Mouse (Mus musculus) forebrain, embryonic 14.5 days (tissue): Measurements from ENCODE around the gene Prkd2. TPM values are rescaled to one million over a fixed set of nuclear protein-coding genes. Genes with fewer than 3 reads are reported as not detected.

ENCODE experiments used
- ATAC-seq: fragments of 200-750 bp; cut with Nextera tagmentation; 2 replicates; pipeline ENCODE4 v1.8.0; 2017; ENCODE audit warnings: mild to moderate bottlenecking, moderate library complexity
- DNase-seq: peaks from one replicate; pipeline ENCODE4 v3.0.0-alpha.2; 2015; ENCODE audit warnings: low spot score
- H3K27ac ChIP-seq: fragments of 300-500 bp; sonication (generic); 2 replicates; pipeline ENCODE4 v1.5.1; 2014; ENCODE audit warnings: low read depth, mild to moderate bottlenecking, control low read depth, low read length, moderate library complexity
- H3K27me3 ChIP-seq: fragments of 300-500 bp; sonication (generic); replicated peaks from 2 replicates; pipeline ENCODE4 v1.6.1; 2014; ENCODE audit warnings: low read length, control low read depth, mixed read lengths; ENCODE audit not compliant: control insufficient read depth, insufficient read depth
- H3K36me3 ChIP-seq: fragments of 300-500 bp; sonication (generic); 2 replicates; pipeline ENCODE4 v1.6.1; 2014; ENCODE audit warnings: low read length, control low read depth; ENCODE audit not compliant: control insufficient read depth, insufficient read depth
- H3K4me1 ChIP-seq: fragments of 300-500 bp; sonication (generic); 2 replicates; pipeline ENCODE4 v1.6.1; 2014; ENCODE audit warnings: antibody characterized with exemption, low read length, control low read depth; ENCODE audit not compliant: control insufficient read depth, insufficient read depth
- H3K4me2 ChIP-seq: fragments of 300-500 bp; sonication (generic); 2 replicates; pipeline ENCODE4 v1.6.1; 2014; ENCODE audit warnings: mild to moderate bottlenecking, control low read depth, low read length
- H3K4me3 ChIP-seq: fragments of 300-500 bp; sonication (generic); 2 replicates; pipeline ENCODE4 v1.5.1; 2014; ENCODE audit warnings: low read depth, low read length, control low read depth
- H3K9ac ChIP-seq: fragments of 300-500 bp; sonication (generic); 2 replicates; pipeline ENCODE4 v1.6.1; 2014; ENCODE audit warnings: mild to moderate bottlenecking, low read length, control low read depth, moderate library complexity
- H3K9me3 ChIP-seq: fragments of 300-500 bp; sonication (generic); replicated peaks from 2 replicates; pipeline ENCODE4 v1.6.1; 2016; ENCODE audit warnings: low read length, control low read depth, mixed read lengths; ENCODE audit not compliant: control insufficient read depth
- WGBS: fragments of 180-500 bp; shearing (Covaris S2); extraction: QIAGEN DNeasy Blood & Tissue Kit; methylation state at CpG from one replicate; pipeline ENCODE4 v1.1.7; 2014; 5-methylcytosine and 5-hydroxymethylcytosine counted together
- polyA plus RNA-seq: library from polyadenylated mRNA; unstranded; fragments of >200 nt; fragmentation: Nextera tagmentation; extraction: Ambion mirVana; gene quantifications from 2 replicates; pipeline ENCODE4 v1.2.1, GENCODE M21; 2014

Gene Prkd2
- 4.5 and 6.7 TPM in 2 replicates for polyA plus RNA-seq

DNA sequence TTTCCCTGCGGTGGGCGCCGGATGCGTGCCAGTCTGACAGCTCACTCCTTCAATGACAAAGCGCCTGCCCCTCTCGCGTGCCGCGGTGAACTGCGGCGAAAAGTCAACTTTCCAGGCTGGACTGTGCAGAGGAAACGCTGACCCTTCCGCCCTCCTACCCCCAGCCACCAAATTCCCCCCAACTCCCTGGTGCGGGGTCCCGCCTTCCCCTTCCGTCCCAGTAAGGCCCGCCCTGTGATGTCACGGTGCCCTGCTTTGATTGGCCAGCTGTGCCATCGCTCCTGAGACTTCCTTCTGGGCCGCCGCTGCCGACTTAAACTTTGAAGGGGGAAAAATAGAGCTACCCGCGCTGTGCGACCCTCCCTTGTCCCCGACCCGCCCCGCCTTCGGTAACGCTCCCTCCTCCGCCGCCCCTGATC, at the start of gene Prkd2:
TSS of gene Prkd2 (plus strand) at position 258 of the 419 bp plus-strand sequence.
- peak within 1 kb of the TSS; percentile 68 for H3K9ac ChIP-seq
- peaks cover 37% of the 10 kb centered on the region for H3K36me3 ChIP-seq
- WGBS, result under 1% methylated on average over 32 of the region's 32 CpGs
- H3K27ac ChIP-seq, result peak within 1 kb of the TSS; percentile 44; the same call in 1 of the 2 replicates
- H3K4me1 ChIP-seq, result peaks cover 11% of the 10 kb centered on the region; the same call in 1 of the 2 replicates
- H3K27me3 ChIP-seq, result no peaks in the 10 kb centered on the region
- peak; percentile 93 for ATAC-seq
- H3K4me2 ChIP-seq, result peak within 1 kb of the TSS; percentile 67
- peak within 1 kb of the TSS; percentile 53 for H3K4me3 ChIP-seq
- DNase-seq, result peak; percentile 93
- H3K9me3 ChIP-seq, result no peaks in the 10 kb centered on the region

DNA sequence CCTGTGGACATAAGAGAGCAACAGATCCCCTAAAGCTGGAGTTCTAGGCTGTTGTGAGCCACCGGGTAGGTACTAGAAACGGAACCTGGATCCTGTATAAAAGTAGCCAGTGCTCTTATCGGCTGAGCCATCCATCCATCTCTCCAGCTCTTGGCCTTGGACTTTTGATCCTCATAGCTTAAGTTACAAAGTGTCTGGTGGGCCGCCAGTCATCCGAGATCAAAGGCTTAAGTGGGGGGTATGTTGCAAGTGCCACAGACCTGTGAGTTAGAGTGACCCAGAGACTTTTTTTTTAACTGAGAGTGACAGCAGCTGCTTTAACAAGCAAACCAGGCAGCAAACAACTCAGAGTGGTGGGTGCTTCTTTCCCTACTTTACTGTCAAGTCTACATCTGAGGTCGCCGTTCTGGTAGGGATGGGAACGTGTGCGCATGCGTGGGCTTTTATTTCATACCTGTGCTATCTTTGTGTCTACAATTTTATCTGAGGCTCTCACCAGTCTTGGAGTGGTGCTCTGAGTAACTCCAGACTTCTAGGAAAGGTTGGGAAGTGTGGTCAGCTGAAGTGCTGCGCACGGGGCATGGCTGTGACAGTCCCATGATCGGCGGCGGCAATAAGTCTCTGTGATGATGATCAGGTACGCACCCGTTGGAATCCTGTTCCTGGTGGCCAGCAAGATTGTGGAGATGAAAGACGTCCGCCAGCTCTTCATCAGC, 49.5 kb upstream of the Prkd2 start:
- ATAC-seq (no peak), DNase-seq (no peak)
- Histone ChIP-seq H3K9me3 (no peaks in the 10 kb centered on the region), H3K27ac (no peak overlapping the region), H3K4me2 (no peak overlapping the region), H3K4me1 (no peaks in the 10 kb centered on the region), H3K9ac (no peak overlapping the region), H3K27me3 (no peaks in the 10 kb centered on the region), H3K36me3 (peaks cover 13% of the 10 kb centered on the region; the same call in 1 of the 2 replicates), H3K4me3 (no peak overlapping the region)
- 95% methylated on average over 19 of the region's 19 CpGs for WGBS

DNA sequence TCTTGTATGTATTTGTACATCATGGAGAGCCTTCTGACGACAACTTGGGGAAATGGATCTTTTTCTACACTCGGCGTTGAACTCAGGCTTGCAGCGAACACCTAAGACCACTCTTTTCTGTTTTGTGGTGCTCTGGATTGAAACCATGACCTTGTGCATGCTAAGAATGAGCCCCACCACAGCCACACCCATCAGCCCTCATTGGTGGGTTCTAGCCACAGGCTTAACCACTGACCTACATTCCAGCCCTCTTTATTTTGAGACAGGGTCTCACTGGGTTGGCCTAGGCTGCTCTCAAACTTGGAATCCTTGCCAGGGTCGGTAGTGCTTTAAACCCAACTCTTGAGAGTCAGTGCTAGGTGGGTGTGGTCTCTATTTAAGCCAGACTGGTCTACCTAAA, 47.8 kb upstream of the Prkd2 start:
- Histone ChIP-seq H3K9ac (no peak overlapping the region), H3K36me3 (peaks cover 13% of the 10 kb centered on the region; the same call in 1 of the 2 replicates), H3K27ac (no peak overlapping the region), H3K27me3 (no peaks in the 10 kb centered on the region), H3K4me2 (no peak overlapping the region), H3K4me3 (no peak overlapping the region), H3K4me1 (no peaks in the 10 kb centered on the region), H3K9me3 (no peaks in the 10 kb centered on the region)
- WGBS, result 94% methylated on average over 5 of the region's 5 CpGs
- ATAC-seq (no peak), DNase-seq (no peak)

DNA sequence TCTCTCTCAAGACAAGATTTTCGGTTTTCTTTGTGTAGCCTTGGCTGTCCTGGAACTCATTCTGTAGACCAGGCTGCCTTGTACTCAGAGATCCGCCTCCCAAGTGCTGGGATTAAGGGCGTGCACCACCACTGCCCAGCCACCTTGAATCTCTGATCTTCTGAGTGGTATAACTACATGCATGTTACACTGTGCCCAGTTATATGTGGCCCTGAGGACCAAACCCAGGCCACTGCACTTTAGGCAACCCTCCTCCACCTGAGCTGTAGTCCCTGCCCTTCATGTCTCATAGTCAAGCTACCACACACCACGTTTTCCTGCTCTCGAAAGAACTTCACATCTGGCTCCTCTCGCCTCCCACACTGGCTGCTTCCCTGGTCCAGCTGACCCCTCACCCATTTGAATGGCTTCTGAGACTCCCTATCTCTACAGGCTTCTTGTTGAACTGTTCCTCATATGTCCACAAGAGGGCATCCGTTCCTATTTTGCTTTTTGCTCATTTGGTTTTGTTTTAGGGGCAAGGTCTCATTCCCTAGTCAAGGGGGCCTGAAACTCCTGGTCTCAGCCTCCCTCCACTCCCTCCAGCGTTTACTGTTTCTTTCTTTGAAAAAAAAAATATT, 38.2 kb upstream of the Prkd2 start:
- H3K4me3 ChIP-seq, result no peak overlapping the region
- H3K9ac ChIP-seq, result no peak overlapping the region
- no peaks in the 10 kb centered on the region for H3K9me3 ChIP-seq
- no peak overlapping the region for H3K4me2 ChIP-seq
- WGBS, result 30% methylated on average over 8 of the region's 8 CpGs
- no peaks in the 10 kb centered on the region for H3K4me1 ChIP-seq
- peaks cover 24% of the 10 kb centered on the region for H3K36me3 ChIP-seq
- H3K27me3 ChIP-seq, result no peaks in the 10 kb centered on the region
- ATAC-seq, result no peak
- H3K27ac ChIP-seq, result no peak overlapping the region
- peak; percentile 53 for DNase-seq

DNA sequence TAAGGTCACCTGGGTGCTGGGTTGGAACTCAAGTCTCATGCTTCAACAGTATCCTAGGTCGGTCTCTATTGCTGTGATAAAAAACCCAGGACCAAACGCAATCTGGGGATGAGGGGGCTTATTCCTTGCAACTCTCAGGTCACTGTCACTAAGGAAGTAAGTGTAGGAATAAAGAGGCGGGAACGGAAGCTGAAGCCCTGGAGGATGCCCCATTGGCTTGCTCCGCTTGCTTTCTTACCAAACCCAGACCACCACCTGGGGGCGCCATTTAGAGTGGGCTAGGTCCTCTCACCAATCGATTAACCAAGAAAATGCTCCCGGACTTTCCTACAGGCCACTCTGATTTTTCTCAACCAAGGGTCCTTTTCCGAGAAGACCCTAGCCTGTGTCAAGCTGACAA, 34.8 kb upstream of the Prkd2 start:
- WGBS, result 88% methylated on average over 9 of the region's 9 CpGs
- DNase-seq (no peak), ATAC-seq (no peak)
- Histone ChIP-seq H3K36me3 (peaks cover 29% of the 10 kb centered on the region), H3K9ac (no peak overlapping the region), H3K9me3 (no peaks in the 10 kb centered on the region), H3K4me1 (no peaks in the 10 kb centered on the region), H3K27me3 (peaks cover 19% of the 10 kb centered on the region), H3K4me3 (no peak overlapping the region), H3K27ac (no peak overlapping the region), H3K4me2 (no peak overlapping the region)

DNA sequence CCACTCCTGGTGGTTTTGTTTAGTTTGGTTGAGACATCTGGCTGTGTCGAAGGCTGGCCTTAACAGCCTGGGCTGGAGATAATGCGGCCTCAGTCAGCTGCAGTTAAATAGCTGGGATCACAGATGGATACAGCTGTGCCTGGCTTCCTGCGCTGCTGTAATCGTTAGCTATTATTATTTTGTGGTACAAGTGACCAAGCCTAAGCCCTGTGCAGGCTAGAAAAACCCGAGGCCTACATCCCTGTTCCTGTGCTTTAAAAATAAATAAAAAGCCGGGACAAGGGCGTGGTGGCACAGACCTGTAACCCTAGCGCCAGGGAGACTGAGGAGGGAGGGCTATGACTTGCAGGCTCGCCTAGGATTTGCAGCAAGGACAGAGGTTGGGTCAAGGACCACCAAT, 34.1 kb upstream of the Prkd2 start:
- Histone ChIP-seq H3K4me2 (no peak overlapping the region), H3K9ac (no peak overlapping the region), H3K4me1 (no peaks in the 10 kb centered on the region), H3K9me3 (no peaks in the 10 kb centered on the region), H3K27ac (no peak overlapping the region), H3K27me3 (peaks cover 19% of the 10 kb centered on the region), H3K36me3 (peaks cover 29% of the 10 kb centered on the region), H3K4me3 (no peak overlapping the region)
- 92% methylated on average over 9 of the region's 9 CpGs for WGBS
- no peak for ATAC-seq
- no peak for DNase-seq

DNA sequence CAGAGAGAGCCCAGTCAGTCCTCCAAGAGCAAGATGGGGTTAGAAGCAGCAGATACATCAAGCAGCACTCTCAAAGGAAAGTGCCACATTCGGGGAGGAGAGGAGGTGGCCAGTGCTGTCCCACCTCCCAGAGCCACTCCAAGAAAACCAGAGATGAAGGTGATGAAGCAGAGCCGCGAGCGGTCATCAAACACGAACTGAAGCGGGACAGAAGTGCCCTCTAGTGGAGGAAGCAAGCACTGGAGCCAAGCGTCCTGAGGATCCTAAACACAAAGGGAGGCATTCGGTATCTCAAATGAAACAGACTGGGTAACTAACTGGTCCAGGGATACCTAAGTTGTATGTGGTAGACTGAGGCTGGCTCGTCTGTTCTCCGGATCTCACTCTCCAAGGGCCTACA, 33.0 kb upstream of the Prkd2 start:
- peak; percentile 24 for ATAC-seq
- Histone ChIP-seq H3K27ac (peak overlapping the region; percentile 11; the same call in 1 of the 2 replicates), H3K4me3 (no peak overlapping the region)

DNA sequence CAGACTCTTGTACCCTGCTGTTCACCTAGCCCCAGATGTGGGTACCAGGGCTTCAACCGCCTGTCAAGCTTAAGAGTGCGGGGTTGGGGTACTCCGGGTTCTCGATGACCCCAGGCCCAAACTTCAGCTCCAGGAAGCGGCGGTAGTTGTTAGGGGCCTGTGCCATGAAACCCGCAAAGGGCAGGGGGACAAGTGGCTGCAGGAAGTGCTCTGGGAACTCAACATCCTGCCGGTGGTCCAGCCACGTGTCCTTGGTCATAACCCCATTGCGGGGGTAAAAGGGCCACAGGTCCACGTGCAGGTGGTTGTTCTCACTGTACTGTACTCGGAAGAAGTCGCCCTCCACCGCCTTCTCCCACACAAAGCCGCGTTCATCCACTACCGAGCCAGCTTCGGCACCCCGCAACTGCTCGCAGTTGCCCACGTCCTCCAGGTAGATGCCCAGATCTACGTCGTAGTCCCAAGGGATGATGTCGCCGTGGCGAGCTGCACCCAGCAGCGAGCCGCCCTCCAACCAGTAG, 32.2 kb upstream of the Prkd2 start:
- H3K27me3 ChIP-seq, result peaks cover 19% of the 10 kb centered on the region
- peak overlapping the region; percentile 77 for H3K27ac ChIP-seq
- peak overlapping the region; percentile 63 for H3K9ac ChIP-seq
- peak overlapping the region; percentile 43 for H3K4me3 ChIP-seq
- DNase-seq (no peak), ATAC-seq (0 out of 2 replicates have a peak, but pooled peaks have one; percentile 0)
- peaks cover 9% of the 10 kb centered on the region for H3K4me1 ChIP-seq
- WGBS, result 53% methylated on average over 28 of the region's 28 CpGs
- peaks cover 29% of the 10 kb centered on the region for H3K36me3 ChIP-seq
- peak overlapping the region; percentile 75 for H3K4me2 ChIP-seq
- H3K9me3 ChIP-seq, result no peaks in the 10 kb centered on the region

More for the DNA sequence above, 33.0 kb upstream of the Prkd2 start:
- Histone ChIP-seq H3K9me3 (no peaks in the 10 kb centered on the region), H3K9ac (no peak overlapping the region), H3K36me3 (peaks cover 29% of the 10 kb centered on the region), H3K4me1 (peaks cover 2% of the 10 kb centered on the region), H3K27me3 (peaks cover 19% of the 10 kb centered on the region), H3K4me2 (peak overlapping the region; percentile 75; the same call in 1 of the 2 replicates)
- DNase-seq, result peak; percentile 81
- WGBS, result 27% methylated on average over 10 of the region's 10 CpGs
